Mouse (Mus musculus): ENCODE results near the gene Slc4a3. TPM values are rescaled to one million over a fixed set of nuclear protein-coding genes. Genes with fewer than 3 reads are reported as not detected.

Gene Slc4a3
- total RNA-seq (2021) = 100 to 1,000 TPM; 220 to 242 TPM

GRCm38 (mm10) chr1:75545965-75546956, at the start of gene Slc4a3:
Slc4a3 (plus strand) TSS chr1:75546266.
- intact Hi-C loops (cut with DNase I) = no loop called here
- DNase-seq (ENCODE audit: low spot score) = peak; percentile 51

GRCm38 (mm10) chr1:75498897-75499296, 47.2 kb upstream of the Slc4a3 start:
- no peak for DNase-seq (ENCODE audit: low spot score)
- intact Hi-C loops (cut with DNase I) = loop anchor here (5.0 kb wide), 1 partner anchor 98 kb away; no protein-coding TSS in a partner anchor

DNA sequence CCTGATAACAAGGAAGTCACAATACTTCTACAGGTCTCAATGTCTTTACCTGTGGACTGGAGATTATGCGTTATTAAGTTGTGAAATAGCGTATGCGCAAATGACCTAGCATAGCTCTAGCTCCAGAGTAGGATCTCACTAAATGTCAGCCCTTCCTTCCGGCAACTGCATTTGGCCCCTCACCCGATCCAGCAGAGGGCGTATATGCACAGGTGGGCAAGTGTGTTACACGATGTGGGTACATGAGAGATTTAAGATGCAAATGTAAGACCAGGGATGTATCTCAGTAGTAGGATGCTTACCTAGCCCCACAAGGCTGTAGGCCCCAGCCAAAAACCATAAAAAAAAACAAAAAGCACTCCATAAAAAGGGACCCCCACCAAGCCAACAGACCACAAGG, 46.6 kb upstream of the Slc4a3 start:
- DNase-seq (ENCODE audit: low spot score) = no peak
- intact Hi-C loops (cut with DNase I) = loop anchor here (5.0 kb wide), 1 partner anchor 98 kb away; no protein-coding TSS in a partner anchor

- intact Hi-C loops (cut with DNase I) = no loop called here
- DNase-seq (ENCODE audit: low spot score) = no peak
Measured at GRCm38 (mm10) chr1:75501905-75502304, 44.2 kb upstream of the Slc4a3 start.

DNA sequence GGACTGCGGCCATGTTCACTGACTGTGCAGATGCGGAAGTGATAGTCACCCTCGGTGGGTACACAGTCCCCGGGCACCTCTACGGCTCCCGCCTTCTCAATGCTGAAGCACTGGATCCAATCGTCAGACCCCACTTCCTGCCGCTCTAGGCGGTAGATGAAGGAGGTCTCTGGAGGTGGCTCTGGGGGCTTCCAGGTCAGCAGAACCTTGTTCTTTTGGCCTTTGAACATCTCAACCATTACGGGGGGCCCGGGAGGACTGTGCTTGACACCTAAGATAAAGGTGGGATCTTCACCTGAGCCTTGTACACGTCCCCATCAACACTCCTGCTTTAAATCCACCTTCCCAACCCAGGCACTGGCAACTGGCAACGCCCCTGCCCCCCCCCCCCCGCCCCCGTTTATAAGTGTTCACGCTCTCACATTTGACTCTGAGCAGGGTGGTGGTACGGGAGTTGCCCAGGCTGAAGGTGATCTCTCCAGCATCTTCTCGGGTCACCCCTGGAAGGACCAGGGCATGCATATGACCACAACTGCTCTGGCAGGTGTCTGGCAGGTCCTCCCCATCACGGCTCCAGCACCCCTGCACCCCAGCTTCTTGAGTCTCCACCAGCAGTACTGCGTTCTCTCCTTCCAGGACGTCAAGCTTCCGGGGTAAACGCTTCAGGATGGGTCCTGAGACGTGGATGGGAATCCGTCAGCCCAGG, 43.0 kb upstream of the Slc4a3 start:
- DNase-seq (ENCODE audit: low spot score) = no peak
- intact Hi-C loops (cut with DNase I) = no loop called here

DNA sequence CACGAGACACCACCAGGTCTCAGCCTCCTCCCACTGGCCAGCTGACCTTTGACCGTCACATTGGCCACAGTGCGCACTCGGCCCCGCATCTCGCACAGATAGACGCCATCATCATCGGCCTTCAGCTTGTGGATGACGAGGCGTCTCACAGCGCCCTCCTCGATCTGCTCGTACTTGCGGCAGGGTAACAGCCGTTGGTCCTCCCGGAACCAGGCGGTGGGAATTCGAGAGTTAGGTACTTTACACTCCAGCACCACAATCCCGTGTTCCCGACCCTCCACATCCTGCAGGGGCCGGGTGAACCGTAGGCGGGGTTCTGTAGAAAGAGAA, 42.5 kb upstream of the Slc4a3 start:
- DNase-seq (ENCODE audit: low spot score) = no peak
- intact Hi-C loops (cut with DNase I) = no loop called here

DNA sequence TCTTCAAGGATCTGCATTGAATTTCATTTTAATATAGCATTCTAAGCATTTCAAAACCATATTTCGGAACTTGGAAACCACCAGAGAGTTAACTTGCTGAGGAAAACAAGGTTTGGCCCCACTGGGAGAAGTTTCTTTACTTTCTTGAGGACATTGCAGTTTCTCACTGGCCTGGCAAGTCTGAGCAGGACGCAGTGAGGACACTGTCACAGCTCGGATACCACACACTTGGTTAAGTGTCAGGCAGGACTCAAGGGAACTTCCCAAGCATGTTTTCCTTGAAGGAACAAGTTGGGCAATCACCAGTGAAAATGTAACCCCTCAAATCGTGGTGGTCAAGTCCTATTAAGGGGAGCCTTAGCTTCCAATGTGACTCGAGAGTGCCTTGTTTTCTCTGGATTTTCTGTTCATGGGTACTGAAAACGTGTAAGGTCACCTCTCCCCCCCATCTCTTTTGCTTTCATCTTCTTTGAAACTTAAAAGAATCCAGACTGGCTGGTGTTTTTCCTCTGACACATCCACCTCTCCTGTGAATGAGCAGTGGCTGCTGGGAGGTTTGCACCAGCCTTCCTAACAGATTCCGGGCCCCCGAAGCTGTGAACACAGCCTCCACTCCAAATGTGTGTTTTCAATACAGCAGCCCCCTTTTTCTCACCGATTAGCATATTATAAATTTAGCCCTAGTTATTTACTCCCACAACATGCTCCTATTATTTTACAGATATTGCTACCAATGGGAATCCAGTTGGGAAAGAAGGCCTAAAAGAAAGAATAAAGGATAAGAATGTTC, 41.6 kb upstream of the Slc4a3 start:
- no peak for DNase-seq (ENCODE audit: low spot score)
- intact Hi-C loops (cut with DNase I) = loop anchor here (2.0 kb wide), 1 partner anchor 54 kb away; no protein-coding TSS in a partner anchor

- intact Hi-C loops (cut with DNase I) = loop anchor here (2.0 kb wide), 1 partner anchor 53 kb away; no protein-coding TSS in a partner anchor
- DNase-seq (ENCODE audit: low spot score) = peak; percentile 57
Measured at GRCm38 (mm10) chr1:75505159-75505955, 40.7 kb upstream of the Slc4a3 start.

- DNase-seq (ENCODE audit: low spot score) = peak; percentile 71
Measured at GRCm38 (mm10) chr1:75505956-75506831, 39.9 kb upstream of the Slc4a3 start, which contains the start of gene Obsl1. Obsl1 (minus strand) TSS chr1:75506452.

GRCm38 (mm10) chr1:75507006-75507405, 39.1 kb upstream of the Slc4a3 start, which contains the start of gene Inha:
Inha (plus strand) TSS chr1:75507077.
- intact Hi-C loops (cut with DNase I) = no loop called here
- DNase-seq (ENCODE audit: low spot score) = no peak

More at GRCm38 (mm10) chr1:75505956-75506831, 39.9 kb upstream of the Slc4a3 start, which contains the start of gene Obsl1:
- intact Hi-C loops (cut with DNase I) = loop anchor here (2.0 kb wide), 1 partner anchor 53 kb away; no protein-coding TSS in a partner anchor

GRCm38 (mm10) chr1:75509586-75509985, 36.5 kb upstream of the Slc4a3 start:
- DNase-seq (ENCODE audit: low spot score) = no peak
- intact Hi-C loops (cut with DNase I) = no loop called here

- intact Hi-C loops (cut with DNase I) = no loop called here
- DNase-seq (ENCODE audit: low spot score) = no peak
Measured at GRCm38 (mm10) chr1:75510154-75510553, 35.9 kb upstream of the Slc4a3 start.

- intact Hi-C loops (cut with DNase I) = no loop called here
- no peak for DNase-seq (ENCODE audit: low spot score)
Measured at GRCm38 (mm10) chr1:75511437-75512210, 34.4 kb upstream of the Slc4a3 start.

DNA sequence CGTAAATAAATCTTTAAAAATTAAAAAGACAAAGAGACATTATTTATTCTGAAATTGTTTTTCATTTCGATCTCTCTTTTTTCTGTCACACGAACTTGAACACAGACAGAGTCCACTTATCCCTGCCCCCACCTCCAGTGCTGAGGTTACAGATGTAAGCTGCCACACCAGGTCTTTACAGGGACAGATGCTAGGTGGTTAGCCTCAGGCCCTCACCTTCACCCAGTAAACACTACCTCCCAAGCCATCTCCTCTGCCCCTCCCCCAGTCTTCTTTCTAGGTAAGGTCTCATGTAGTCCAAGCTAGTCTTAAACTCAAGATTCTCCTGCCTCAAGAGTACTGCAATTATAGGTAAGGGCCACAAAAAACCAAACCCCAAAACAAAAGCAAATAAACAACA, 33.5 kb upstream of the Slc4a3 start:
- no peak for DNase-seq (ENCODE audit: low spot score)
- intact Hi-C loops (cut with DNase I) = no loop called here

DNA sequence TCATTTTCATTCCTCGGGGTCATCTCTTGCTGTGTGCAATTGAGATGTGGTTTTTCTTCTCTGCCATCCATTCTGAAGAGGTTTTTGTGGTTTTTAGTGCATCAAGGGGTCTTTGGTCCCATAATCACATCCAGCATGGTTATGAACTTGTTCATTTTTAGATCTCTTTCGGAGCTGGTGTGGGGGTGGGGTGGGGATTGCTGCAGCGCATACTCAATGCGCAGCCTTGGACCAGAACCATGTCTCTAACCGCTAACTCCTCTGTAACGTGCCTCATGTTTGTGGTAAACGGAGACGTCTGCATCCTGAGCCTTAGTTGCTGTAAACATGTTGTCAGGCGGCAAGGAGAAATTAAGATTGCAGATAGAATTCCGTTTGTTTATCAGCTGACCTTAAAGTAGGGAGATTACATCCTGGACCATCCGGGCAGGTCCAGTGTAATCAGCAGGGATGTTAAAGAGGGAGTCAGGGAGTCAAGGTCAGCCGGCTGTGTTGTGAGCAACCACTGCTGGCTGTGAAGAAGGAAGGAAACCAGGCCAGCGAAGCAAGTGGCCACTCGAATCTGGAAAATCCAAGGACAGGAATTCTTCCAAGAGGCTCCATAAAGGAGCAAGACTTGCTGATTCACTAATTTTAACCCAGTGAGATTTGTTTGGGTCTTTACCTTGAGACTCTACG, 29.2 kb upstream of the Slc4a3 start:
- DNase-seq (ENCODE audit: low spot score) = no peak
- intact Hi-C loops (cut with DNase I) = no loop called here

- intact Hi-C loops (cut with DNase I) = no loop called here
- DNase-seq (ENCODE audit: low spot score) = no peak
Measured at GRCm38 (mm10) chr1:75517984-75518383, 28.1 kb upstream of the Slc4a3 start.

- DNase-seq (ENCODE audit: low spot score) = no peak
- intact Hi-C loops (cut with DNase I) = no loop called here
Measured at GRCm38 (mm10) chr1:75518427-75518826, 27.6 kb upstream of the Slc4a3 start.
